Mouse (Mus musculus) forebrain, embryonic 16.5 days (tissue): ENCODE measurements around the gene Cd80. TPM values are rescaled to one million over a fixed set of nuclear protein-coding genes. Genes with fewer than 3 reads are reported as not detected.

Experiments
- ATAC-seq: fragments of 200-750 bp; cut with Nextera tagmentation; 2 replicates; pipeline ENCODE4 v1.8.0; 2017; ENCODE audit warnings: mild to moderate bottlenecking, moderate library complexity
- H3K27ac ChIP-seq: fragments of 300-500 bp; sonication (generic); 2 replicates; pipeline ENCODE4 v1.5.1; 2014; ENCODE audit warnings: low read length, control low read depth
- H3K27me3 ChIP-seq: fragments of 300-500 bp; sonication (generic); replicated peaks from 2 replicates; pipeline ENCODE4 v1.6.1; 2014; ENCODE audit warnings: low read length; ENCODE audit not compliant: control insufficient read depth, insufficient read depth
- H3K36me3 ChIP-seq: fragments of 300-500 bp; sonication (generic); 2 replicates; pipeline ENCODE4 v1.6.1; 2014; ENCODE audit not compliant: control insufficient read depth, insufficient read depth
- H3K4me1 ChIP-seq: fragments of 300-500 bp; sonication (generic); replicated peaks from 2 replicates; pipeline ENCODE4 v1.6.1; 2014; ENCODE audit warnings: low read length; ENCODE audit not compliant: control insufficient read depth, insufficient read depth
- H3K4me2 ChIP-seq: fragments of 300-500 bp; sonication (generic); 2 replicates; pipeline ENCODE4 v1.6.1; 2014; ENCODE audit warnings: mild to moderate bottlenecking, low read length, control low read depth
- H3K4me3 ChIP-seq: fragments of 300-500 bp; sonication (generic); replicated peaks from 2 replicates; pipeline ENCODE4 v1.5.1; 2014; ENCODE audit warnings: mild to moderate bottlenecking, low read length, control low read depth
- H3K9ac ChIP-seq: fragments of 300-500 bp; sonication (generic); replicated peaks from 2 replicates; pipeline ENCODE4 v1.6.1; 2014; ENCODE audit warnings: low read depth, low read length, control low read depth
- H3K9me3 ChIP-seq: fragments of 300-500 bp; sonication (generic); 2 replicates; pipeline ENCODE4 v1.6.1; 2016; ENCODE audit warnings: low read length; ENCODE audit not compliant: control insufficient read depth
- WGBS: fragments of 180-500 bp; shearing (Covaris S2); extraction: QIAGEN DNeasy Blood & Tissue Kit; methylation state at CpG from one replicate; pipeline ENCODE4 v1.1.7; 2014; 5-methylcytosine and 5-hydroxymethylcytosine counted together
- polyA plus RNA-seq: library from polyadenylated mRNA; unstranded; fragments of >200 nt; fragmentation: Nextera tagmentation; extraction: Ambion mirVana; gene quantifications from 2 replicates; pipeline ENCODE4 v1.2.1, GENCODE M21; 2015

Gene Cd80
- polyA plus RNA-seq, 1 experiment from 2014 or later = 0.52 TPM

DNA sequence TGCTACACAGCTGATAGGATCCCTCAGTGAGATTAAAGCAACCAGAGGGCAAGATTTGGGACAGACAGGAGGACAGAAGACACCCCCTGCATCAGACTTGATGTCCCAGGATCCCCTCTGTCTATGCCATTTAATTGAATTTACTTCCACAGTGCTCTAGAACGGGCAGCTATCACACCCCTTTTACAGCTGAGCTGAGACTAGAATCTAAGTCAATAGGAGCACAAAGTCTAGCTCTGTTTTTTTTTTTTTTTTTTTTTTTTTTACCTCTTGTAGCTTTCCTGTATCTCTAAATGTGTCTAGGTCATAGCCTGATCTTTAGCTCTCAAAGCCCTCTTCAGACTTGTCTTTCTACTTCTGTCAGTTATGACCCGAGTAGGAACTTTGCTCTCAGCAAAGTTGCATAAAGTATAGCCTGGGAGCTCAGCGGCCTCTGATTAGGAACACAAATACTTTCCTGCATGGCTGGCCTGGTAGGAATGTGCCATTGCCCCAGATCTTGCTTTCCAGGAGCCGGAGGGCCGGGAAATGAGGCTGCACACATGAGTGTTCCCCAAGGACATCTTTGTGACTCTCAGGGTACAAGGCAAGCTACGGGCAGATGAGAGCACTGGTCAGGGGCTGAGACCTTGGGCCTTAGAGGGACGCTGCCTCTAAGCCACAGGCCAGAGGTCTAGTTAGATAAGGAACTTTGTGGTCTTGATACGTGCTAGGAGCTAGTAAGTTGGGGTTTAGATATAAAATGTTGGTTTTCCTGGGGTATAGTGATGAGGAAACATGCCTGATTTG, 12.8 kb downstream of the Cd80 start:
- ATAC-seq = no peak
- Histone ChIP-seq H3K9me3 (no peaks in the 10 kb centered on the region), H3K27ac (no peak overlapping the region), H3K4me2 (no peak overlapping the region), H3K9ac (no peak overlapping the region), H3K27me3 (no peaks in the 10 kb centered on the region), H3K4me3 (no peak overlapping the region), H3K4me1 (no peaks in the 10 kb centered on the region), H3K36me3 (no peaks in the 10 kb centered on the region)
- 81% methylated on average over 8 of the region's 8 CpGs for WGBS

GRCm38 (mm10) chr16:38468706-38469018, 13.3 kb downstream of the Cd80 start:
- Histone ChIP-seq H3K9ac (no peak overlapping the region), H3K9me3 (no peaks in the 10 kb centered on the region), H3K4me3 (no peak overlapping the region), H3K27me3 (no peaks in the 10 kb centered on the region), H3K4me2 (no peak overlapping the region), H3K36me3 (no peaks in the 10 kb centered on the region), H3K4me1 (no peaks in the 10 kb centered on the region), H3K27ac (no peak overlapping the region)
- ATAC-seq = no peak
- 39% methylated on average over 3 of the region's 3 CpGs for WGBS

- no peak overlapping the region for H3K9ac ChIP-seq
- H3K4me2 ChIP-seq = no peak overlapping the region
- no peak overlapping the region for H3K27ac ChIP-seq
- H3K4me1 ChIP-seq = no peaks in the 10 kb centered on the region
- 72% methylated on average over 8 of the region's 8 CpGs for WGBS
- H3K9me3 ChIP-seq = no peaks in the 10 kb centered on the region
- H3K4me3 ChIP-seq = no peak overlapping the region
- no peak for ATAC-seq
- no peaks in the 10 kb centered on the region for H3K27me3 ChIP-seq
- no peaks in the 10 kb centered on the region for H3K36me3 ChIP-seq
Observed at GRCm38 (mm10) chr16:38469437-38469836, 14.1 kb downstream of the Cd80 start.

DNA sequence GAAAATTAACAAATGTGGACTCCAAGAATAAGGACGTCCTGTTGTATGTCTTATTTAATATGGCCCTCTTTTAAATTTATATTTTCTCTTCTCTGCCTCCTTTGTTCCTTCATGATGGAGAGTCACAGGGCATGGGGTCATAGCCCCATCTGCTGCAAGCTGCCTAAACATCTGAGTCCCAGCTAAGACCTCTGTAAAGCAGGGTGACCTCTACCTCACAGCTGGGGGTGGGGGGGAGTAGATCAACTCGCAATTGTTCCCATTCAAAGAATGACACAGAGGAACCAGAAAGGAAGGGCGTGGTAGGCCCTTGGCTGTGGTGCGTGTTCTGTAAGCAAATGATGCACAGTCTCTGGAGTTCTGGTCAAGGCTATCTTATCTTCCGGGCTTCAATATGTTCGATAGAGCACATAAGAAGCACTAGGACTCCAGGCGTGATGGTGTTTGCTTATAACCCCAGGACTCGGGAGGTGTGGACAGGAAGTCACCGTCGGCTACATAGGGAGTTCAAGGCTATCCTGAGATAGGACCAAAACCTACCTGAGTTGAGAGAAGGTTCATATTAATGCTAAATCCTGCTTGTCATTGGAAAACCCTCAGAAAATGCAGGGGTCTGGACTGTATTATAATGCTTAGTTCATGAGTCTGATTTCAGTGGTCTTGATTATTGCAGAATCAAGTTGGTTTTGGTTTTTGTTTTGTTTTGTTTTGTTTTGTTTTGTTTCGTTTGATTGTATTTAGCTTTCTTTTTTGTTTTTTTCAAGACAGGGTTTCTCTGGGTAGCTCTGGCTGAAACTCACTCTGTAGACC, 16.5 kb downstream of the Cd80 start:
- ATAC-seq = no peak
- no peaks in the 10 kb centered on the region for H3K36me3 ChIP-seq
- WGBS = 86% methylated on average over 11 of the region's 11 CpGs
- H3K9ac ChIP-seq = no peak overlapping the region
- H3K4me3 ChIP-seq = no peak overlapping the region
- H3K4me2 ChIP-seq = no peak overlapping the region
- H3K27ac ChIP-seq = no peak overlapping the region
- H3K9me3 ChIP-seq = no peaks in the 10 kb centered on the region
- H3K4me1 ChIP-seq = peaks cover 3% of the 10 kb centered on the region; the same call in 1 of the 2 replicates
- H3K27me3 ChIP-seq = no peaks in the 10 kb centered on the region

- peaks cover 7% of the 10 kb centered on the region for H3K4me1 ChIP-seq
- 91% methylated on average over 5 of the region's 5 CpGs for whole genome bisulfite sequencing
- no peak overlapping the region for H3K4me2 ChIP-seq
- no peaks in the 10 kb centered on the region for H3K9me3 ChIP-seq
- no peaks in the 10 kb centered on the region for H3K36me3 ChIP-seq
- no peak overlapping the region for H3K9ac ChIP-seq
- no peaks in the 10 kb centered on the region for H3K27me3 ChIP-seq
- no peak for ATAC-seq
- no peak overlapping the region for H3K27ac ChIP-seq
- H3K4me3 ChIP-seq = no peak overlapping the region
Observed at GRCm38 (mm10) chr16:38472507-38472873, 17.1 kb downstream of the Cd80 start.

GRCm38 (mm10) chr16:38473661-38474060, 18.3 kb downstream of the Cd80 start:
- H3K4me2 ChIP-seq = no peak overlapping the region
- peaks cover 7% of the 10 kb centered on the region for H3K4me1 ChIP-seq
- no peak overlapping the region for H3K4me3 ChIP-seq
- no peaks in the 10 kb centered on the region for H3K9me3 ChIP-seq
- WGBS = 96% methylated on average over 5 of the region's 5 CpGs
- H3K9ac ChIP-seq = no peak overlapping the region
- no peak for ATAC-seq
- H3K36me3 ChIP-seq = no peaks in the 10 kb centered on the region
- H3K27me3 ChIP-seq = no peaks in the 10 kb centered on the region
- no peak overlapping the region for H3K27ac ChIP-seq

DNA sequence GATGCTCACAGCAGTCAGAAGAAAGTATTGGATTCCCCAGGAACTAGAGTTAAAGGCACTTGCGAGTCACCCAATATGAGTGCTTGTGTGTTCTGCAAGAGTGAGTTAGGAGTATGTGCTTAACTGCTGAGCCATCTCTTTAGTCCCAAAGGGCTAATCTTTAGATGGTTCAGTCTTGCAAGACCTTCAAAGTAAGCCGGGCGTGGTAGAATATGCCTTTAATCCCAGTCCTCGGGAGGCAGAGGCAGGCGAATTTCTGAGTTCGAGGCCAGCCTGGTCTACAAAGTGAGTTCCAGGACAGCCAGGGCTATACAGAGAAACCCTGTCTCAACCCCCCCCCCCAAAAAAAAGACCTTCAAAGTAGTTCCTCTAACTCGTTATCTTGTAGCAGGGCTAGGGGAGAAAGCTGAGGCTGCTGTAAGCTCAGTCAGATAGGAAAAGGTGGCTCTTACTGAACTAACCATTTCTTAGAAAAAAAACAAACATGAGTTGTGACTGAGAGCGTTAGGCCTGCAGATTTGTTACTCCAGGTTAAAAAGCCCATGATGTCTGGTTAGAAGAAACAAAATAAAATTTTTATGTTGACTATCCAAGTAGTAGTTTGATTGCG, 19.4 kb downstream of the Cd80 start:
- Histone ChIP-seq H3K36me3 (no peaks in the 10 kb centered on the region), H3K9me3 (no peaks in the 10 kb centered on the region), H3K4me2 (no peak overlapping the region), H3K27me3 (no peaks in the 10 kb centered on the region), H3K4me1 (peaks cover 7% of the 10 kb centered on the region), H3K4me3 (no peak overlapping the region), H3K27ac (no peak overlapping the region), H3K9ac (no peak overlapping the region)
- WGBS = 89% methylated on average over 9 of the region's 9 CpGs
- no peak for ATAC-seq

- H3K27me3 ChIP-seq = no peaks in the 10 kb centered on the region
- no peak overlapping the region for H3K4me2 ChIP-seq
- no peak overlapping the region for H3K4me3 ChIP-seq
- no peak overlapping the region for H3K27ac ChIP-seq
- 67% methylated on average over 4 of the region's 4 CpGs for WGBS
- peaks cover 7% of the 10 kb centered on the region for H3K4me1 ChIP-seq
- no peaks in the 10 kb centered on the region for H3K9me3 ChIP-seq
- no peaks in the 10 kb centered on the region for H3K36me3 ChIP-seq
- no peak overlapping the region for H3K9ac ChIP-seq
- ATAC-seq = no peak
Observed at GRCm38 (mm10) chr16:38475681-38476311, 20.4 kb downstream of the Cd80 start.
